Mouse (Mus musculus) neural tube, embryonic 14.5 days (tissue): Measurements from ENCODE around the gene Rpl12. TPM values are rescaled to one million over a fixed set of nuclear protein-coding genes. Genes with fewer than 3 reads are reported as not detected.

Experiments used
- ATAC-seq: fragments of 200-750 bp; cut with Nextera tagmentation; 2 replicates; pipeline ENCODE4 v1.8.0; 2017; ENCODE audit warnings: low read depth, mild to moderate bottlenecking, moderate TSS enrichment, moderate library complexity
- H3K27ac ChIP-seq: fragments of 300-500 bp; sonication (generic); 2 replicates; pipeline ENCODE4 v1.5.1; 2014; ENCODE audit warnings: low read depth, mild to moderate bottlenecking, control low read depth, low read length, moderate library complexity, mixed read lengths
- H3K27me3 ChIP-seq: fragments of 300-500 bp; sonication (generic); 2 replicates; pipeline ENCODE4 v1.6.1; 2014; ENCODE audit warnings: low read length; ENCODE audit not compliant: control insufficient read depth, insufficient read depth
- H3K36me3 ChIP-seq: fragments of 300-500 bp; sonication (generic); 2 replicates; pipeline ENCODE4 v1.6.1; 2014; ENCODE audit warnings: low read length, mixed read lengths; ENCODE audit not compliant: control insufficient read depth, insufficient read depth
- H3K4me1 ChIP-seq: fragments of 300-500 bp; sonication (generic); 2 replicates; pipeline ENCODE4 v1.6.1; 2014; ENCODE audit warnings: low read length; ENCODE audit not compliant: control insufficient read depth, insufficient read depth
- H3K4me2 ChIP-seq: fragments of 300-500 bp; sonication (generic); 2 replicates; pipeline ENCODE4 v1.6.1; 2014; ENCODE audit warnings: mild to moderate bottlenecking, low read depth, low read length, control low read depth
- H3K4me3 ChIP-seq: fragments of 300-500 bp; sonication (generic); 2 replicates; pipeline ENCODE4 v1.5.1; 2014; ENCODE audit warnings: low read depth, low read length, control low read depth, mixed read lengths
- H3K9ac ChIP-seq: fragments of 300-500 bp; sonication (generic); replicated peaks from 2 replicates; pipeline ENCODE4 v1.6.1; 2014; ENCODE audit warnings: low read depth, mild to moderate bottlenecking, control low read depth, low read length, mixed read lengths
- H3K9me3 ChIP-seq: fragments of 300-500 bp; sonication (generic); 2 replicates; pipeline ENCODE4 v1.6.1; 2016; ENCODE audit warnings: low read length; ENCODE audit not compliant: control insufficient read depth
- WGBS: fragments of 180-500 bp; shearing (Covaris S2); extraction: QIAGEN DNeasy Blood & Tissue Kit; methylation state at CpG from one replicate; pipeline ENCODE4 v1.1.7; 2014; 5-methylcytosine and 5-hydroxymethylcytosine counted together
- polyA plus RNA-seq: library from polyadenylated mRNA; unstranded; fragments of >200 nt; fragmentation: Nextera tagmentation; extraction: Ambion mirVana; gene quantifications from 2 replicates; pipeline ENCODE4 v1.2.1, GENCODE M21; 2014

Rpl12 gene
- polyA plus RNA-seq = 99.4 and 113 TPM in 2 replicates

- peak within 1 kb of the TSS; percentile 99 for H3K4me2 ChIP-seq
- H3K9ac ChIP-seq = peak within 1 kb of the TSS; percentile 83
- peak within 1 kb of the TSS; percentile 73 for H3K4me3 ChIP-seq
- ATAC-seq = peak; percentile 94
- H3K36me3 ChIP-seq = peaks cover 12% of the 10 kb centered on the region
- WGBS = 3% methylated on average over 55 of the region's 55 CpGs
- H3K27me3 ChIP-seq = no peaks in the 10 kb centered on the region
- peak within 1 kb of the TSS; percentile 76 for H3K27ac ChIP-seq
- H3K4me1 ChIP-seq = peaks cover 22% of the 10 kb centered on the region
- H3K9me3 ChIP-seq = no peaks in the 10 kb centered on the region
Observed at GRCm38 (mm10) chr2:32961192-32961995, at the start of gene Rpl12, which contains the start of gene Lrsam1. Gene Rpl12, plus strand, starts transcription at chr2:32961559. Gene Lrsam1, minus strand, starts transcription at chr2:32961614.

DNA sequence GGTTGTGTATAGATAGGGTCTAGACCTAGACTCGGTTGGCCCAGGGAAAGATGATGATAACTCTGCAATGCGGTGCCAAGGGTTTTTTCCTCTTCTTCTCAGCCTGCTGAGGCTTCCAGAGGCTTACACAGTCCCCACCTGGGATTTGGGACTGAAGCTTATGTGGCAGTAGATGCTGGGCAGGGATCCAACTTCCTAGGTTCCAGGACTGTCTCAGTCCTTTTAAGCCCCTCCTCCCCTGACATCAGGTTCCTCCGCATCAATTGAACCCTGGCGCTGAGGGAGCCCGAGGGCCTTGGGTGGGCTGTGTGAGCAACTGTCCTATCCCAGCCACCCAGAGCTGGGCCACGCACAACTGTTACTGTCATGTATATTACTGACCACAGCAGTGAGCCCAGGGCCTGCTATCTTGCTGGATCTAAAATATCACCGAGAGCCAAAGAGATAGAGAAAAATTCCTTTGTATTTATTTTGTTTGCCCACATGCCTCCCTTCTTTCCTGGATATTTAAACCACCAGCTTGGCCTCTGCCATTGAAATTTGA is 49.6 kb upstream of the Rpl12 start:
- Histone ChIP-seq H3K9ac (no peak overlapping the region), H3K4me2 (no peak overlapping the region), H3K27me3 (no peaks in the 10 kb centered on the region), H3K36me3 (peaks cover 7% of the 10 kb centered on the region), H3K27ac (no peak overlapping the region), H3K9me3 (no peaks in the 10 kb centered on the region), H3K4me3 (no peak overlapping the region), H3K4me1 (peaks cover 8% of the 10 kb centered on the region; the same call in 1 of the 2 replicates)
- 71% methylated on average over 7 of the region's 7 CpGs for WGBS
- ATAC-seq = no peak

DNA sequence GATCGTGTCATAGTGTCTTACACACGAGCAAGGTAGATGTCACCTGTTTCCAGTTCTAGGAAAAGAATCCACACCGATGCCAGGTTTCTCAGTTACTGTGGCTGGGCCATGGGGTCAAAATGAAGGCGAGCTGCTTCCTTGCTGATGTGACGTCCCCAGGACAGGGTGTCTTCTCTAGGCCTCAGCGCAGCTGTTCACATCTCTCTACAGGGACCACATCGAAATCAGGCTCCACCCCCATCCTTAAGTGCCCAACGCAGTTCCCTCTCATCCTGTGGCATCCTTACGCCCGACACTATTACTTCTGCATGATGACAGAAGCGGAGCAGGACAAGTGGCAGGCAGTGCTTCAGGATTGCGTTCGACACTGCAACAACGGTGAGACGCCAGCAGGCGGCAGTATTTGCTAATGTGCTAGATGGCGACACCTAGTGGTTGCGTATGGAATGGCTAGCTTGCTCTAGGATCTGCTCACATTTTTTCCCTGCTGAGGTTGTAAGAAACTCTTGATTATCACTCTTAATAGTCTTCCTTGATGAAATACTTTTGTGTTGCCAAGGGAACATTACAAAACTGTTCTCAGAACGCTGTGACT is 49.1 kb upstream of the Rpl12 start:
- H3K9ac ChIP-seq = no peak overlapping the region
- peaks cover 5% of the 10 kb centered on the region; the same call in 1 of the 2 replicates for H3K4me1 ChIP-seq
- no peak overlapping the region for H3K4me2 ChIP-seq
- H3K27ac ChIP-seq = no peak overlapping the region
- no peaks in the 10 kb centered on the region for H3K9me3 ChIP-seq
- no peak; the same call in 1 of the 2 replicates for ATAC-seq
- no peak overlapping the region for H3K4me3 ChIP-seq
- H3K36me3 ChIP-seq = peaks cover 7% of the 10 kb centered on the region
- H3K27me3 ChIP-seq = no peaks in the 10 kb centered on the region
- 32% methylated on average over 19 of the region's 19 CpGs for WGBS

DNA sequence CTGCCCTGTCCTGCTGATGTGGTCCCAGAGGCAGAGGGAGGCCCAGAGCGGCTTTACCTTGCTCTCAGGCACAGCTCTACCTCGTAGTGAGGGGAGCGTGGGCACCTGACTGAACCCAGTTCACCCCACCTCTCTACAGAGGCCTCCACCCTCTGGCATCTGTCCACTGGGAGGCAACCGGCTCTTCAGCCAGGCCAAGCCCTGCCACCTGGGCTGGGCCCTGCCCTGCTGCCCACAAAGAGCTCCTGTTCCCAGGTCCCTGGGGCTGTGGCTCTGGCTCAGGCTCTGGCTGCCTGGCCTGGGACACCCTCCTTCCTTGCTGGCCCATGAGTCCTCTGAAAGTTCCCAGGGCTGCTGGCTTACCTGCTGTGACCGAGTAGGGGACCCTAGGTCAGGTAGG is 47.0 kb upstream of the Rpl12 start:
- Histone ChIP-seq H3K27me3 (no peaks in the 10 kb centered on the region), H3K27ac (peak overlapping the region; percentile 55), H3K9ac (no peak overlapping the region), H3K4me2 (no peak overlapping the region), H3K36me3 (peaks cover 13% of the 10 kb centered on the region), H3K4me3 (no peak overlapping the region), H3K9me3 (no peaks in the 10 kb centered on the region), H3K4me1 (no peaks in the 10 kb centered on the region)
- 70% methylated on average over 5 of the region's 5 CpGs for WGBS
- ATAC-seq = no peak

GRCm38 (mm10) chr2:32914896-32915295 is 46.5 kb upstream of the Rpl12 start:
- H3K4me3 ChIP-seq = no peak overlapping the region
- no peak overlapping the region for H3K9ac ChIP-seq
- H3K4me1 ChIP-seq = no peaks in the 10 kb centered on the region
- H3K27me3 ChIP-seq = no peaks in the 10 kb centered on the region
- H3K4me2 ChIP-seq = no peak overlapping the region
- peaks cover 18% of the 10 kb centered on the region for H3K36me3 ChIP-seq
- ATAC-seq = peak; percentile 29; the same call in 1 of the 2 replicates
- no peak overlapping the region; the same call in 1 of the 2 replicates for H3K27ac ChIP-seq
- WGBS = 50% methylated on average over 3 of the region's 3 CpGs
- H3K9me3 ChIP-seq = no peaks in the 10 kb centered on the region

DNA sequence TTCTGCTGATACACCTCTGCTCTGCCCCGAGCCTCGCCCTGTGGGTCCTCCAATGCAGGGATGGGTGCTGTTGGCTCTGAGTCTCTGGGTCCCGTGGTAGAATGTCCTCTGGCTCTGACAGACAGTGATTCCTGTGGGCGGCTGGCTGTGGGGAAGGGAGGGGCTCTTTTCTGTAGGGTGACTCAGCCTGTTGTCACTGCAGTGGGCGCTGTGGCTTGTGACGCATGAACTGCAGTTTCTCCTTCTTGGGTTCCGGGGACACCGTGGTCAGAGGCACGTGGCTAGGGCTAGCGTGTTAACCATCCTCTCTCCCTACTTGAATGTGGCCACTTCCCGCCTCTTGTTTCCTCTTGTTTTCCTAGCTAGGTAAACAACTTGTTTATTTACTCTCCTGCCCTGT is 43.8 kb upstream of the Rpl12 start:
- WGBS = 85% methylated on average over 11 of the region's 11 CpGs

GRCm38 (mm10) chr2:32918391-32918790 is 43.0 kb upstream of the Rpl12 start:
- Histone ChIP-seq H3K4me3 (no peak overlapping the region), H3K27me3 (no peaks in the 10 kb centered on the region), H3K9ac (no peak overlapping the region), H3K9me3 (no peaks in the 10 kb centered on the region), H3K4me1 (no peaks in the 10 kb centered on the region), H3K36me3 (peaks cover 37% of the 10 kb centered on the region), H3K27ac (no peak overlapping the region), H3K4me2 (no peak overlapping the region)
- WGBS = 77% methylated on average over 9 of the region's 9 CpGs
- no peak for ATAC-seq

More for the DNA sequence above, 43.8 kb upstream of the Rpl12 start:
- no peak for ATAC-seq
- H3K4me2 ChIP-seq = no peak overlapping the region
- H3K9me3 ChIP-seq = no peaks in the 10 kb centered on the region
- H3K27me3 ChIP-seq = no peaks in the 10 kb centered on the region
- no peak overlapping the region for H3K4me3 ChIP-seq
- H3K27ac ChIP-seq = no peak overlapping the region
- H3K4me1 ChIP-seq = no peaks in the 10 kb centered on the region
- peaks cover 28% of the 10 kb centered on the region for H3K36me3 ChIP-seq
- no peak overlapping the region for H3K9ac ChIP-seq

- WGBS = 83% methylated on average over 7 of the region's 7 CpGs
- Histone ChIP-seq H3K27ac (no peak overlapping the region), H3K9me3 (no peaks in the 10 kb centered on the region), H3K4me2 (no peak overlapping the region), H3K27me3 (no peaks in the 10 kb centered on the region), H3K4me1 (no peaks in the 10 kb centered on the region), H3K4me3 (no peak overlapping the region), H3K9ac (no peak overlapping the region), H3K36me3 (peaks cover 45% of the 10 kb centered on the region)
- ATAC-seq = no peak
Observed at GRCm38 (mm10) chr2:32921235-32921634, 40.1 kb upstream of the Rpl12 start.
